Mouse (Mus musculus) MEL (cell line): ENCODE data around the gene Palm. TPM values are rescaled to one million over a fixed set of nuclear protein-coding genes. Genes with fewer than 3 reads are reported as not detected.

Experiments used
- DNase-seq: peaks from one replicate; pipeline ENCODE4 v3.0.0; 2011; ENCODE audit warnings: low read depth, low spot score
- H3K27ac ChIP-seq: 2 replicates; pipeline ENCODE4 v1.5.1; 2012; ENCODE audit warnings: low read depth, mild to moderate bottlenecking, control low read depth, low read length, moderate library complexity; ENCODE audit not compliant: control insufficient read depth
- H3K27me3 ChIP-seq, 2 experiments: fragments of 150-350 bp in 1 of 2; sonication (generic) in 1 of 2; 2 replicates each; pipeline ENCODE4 v1.6.1; 2012; ENCODE audit warnings: low read length in 2 of 2, mild to moderate bottlenecking in 2 of 2, improper control_type of control experiment in 1 of 2, moderate library complexity in 1 of 2; ENCODE audit not compliant: insufficient read depth in 2 of 2, control insufficient read depth in 1 of 2
- H3K36me3 ChIP-seq, 2 experiments: 2 replicates each; pipeline ENCODE4 v1.6.1; 2012 to 2014; ENCODE audit warnings: low read length in 2 of 2, improper control_type of control experiment in 1 of 2, inconsistent platforms in 1 of 2, mild to moderate bottlenecking in 1 of 2; ENCODE audit not compliant: insufficient read depth in 2 of 2, control insufficient read depth in 1 of 2
- H3K4me1 ChIP-seq, 2 experiments: fragments of 150-350 bp in 1 of 2; sonication (generic) in 1 of 2; 2 replicates each; pipeline ENCODE4 v1.6.1; 2012; ENCODE audit warnings: low read length in 2 of 2, improper control_type of control experiment in 1 of 2, mild to moderate bottlenecking in 1 of 2; ENCODE audit not compliant: insufficient read depth in 2 of 2, control insufficient read depth in 1 of 2
- H3K4me3 ChIP-seq, 2 experiments: fragments of 150-350 bp in 1 of 2; sonication (generic) in 1 of 2; 2 replicates each; pipeline ENCODE4 v1.5.1; 2012; ENCODE audit warnings: low read depth in 2 of 2, low read length in 2 of 2, mild to moderate bottlenecking in 2 of 2, moderate library complexity in 2 of 2, control low read depth in 1 of 2, improper control_type of control experiment in 1 of 2; ENCODE audit not compliant: control insufficient read depth in 1 of 2, insufficient read depth in 1 of 2
- H3K79me2 ChIP-seq: 2 replicates; pipeline ENCODE4 v1.6.1; 2012; ENCODE audit warnings: mild to moderate bottlenecking, low read length, moderate library complexity; ENCODE audit not compliant: control insufficient read depth, poor library complexity, insufficient read depth
- H3K9ac ChIP-seq: 2 replicates; pipeline ENCODE4 v1.6.1; 2012; ENCODE audit warnings: low read depth, mild to moderate bottlenecking, control low read depth, low read length, moderate library complexity; ENCODE audit not compliant: control insufficient read depth, poor library complexity, severe bottlenecking
- H3K9me3 ChIP-seq: fragments of 150-350 bp; sonication (generic); replicated peaks from 2 replicates; pipeline ENCODE4 v1.6.1; 2012; ENCODE audit warnings: mild to moderate bottlenecking, low read length, improper control_type of control experiment, moderate library complexity; ENCODE audit not compliant: insufficient read depth
- BHLHE40 ChIP-seq: IDR thresholded peaks from 2 replicates; pipeline ENCODE4 v1.6.1; 2012; ENCODE audit warnings: low read depth, mild to moderate bottlenecking, inconsistent platforms, low read length, improper control_type of control experiment, borderline replicate concordance
- CHD1 ChIP-seq: IDR thresholded peaks from 2 replicates; pipeline ENCODE4 v1.6.1; 2012; ENCODE audit warnings: low read depth, mild to moderate bottlenecking, inconsistent platforms, low read length, improper control_type of control experiment
- CHD2 ChIP-seq: IDR thresholded peaks from 2 replicates; pipeline ENCODE4 v1.6.1; 2011; ENCODE audit warnings: low read length, improper control_type of control experiment
- ETS1 ChIP-seq: IDR thresholded peaks from 2 replicates; pipeline ENCODE4 v1.6.1; 2012; ENCODE audit warnings: low read depth, mild to moderate bottlenecking, inconsistent platforms, low read length, improper control_type of control experiment, moderate library complexity
- GATA1 ChIP-seq: IDR thresholded peaks from 2 replicates; pipeline ENCODE4 v1.6.1; 2011; ENCODE audit warnings: low read depth, low read length, improper control_type of control experiment
- JUND ChIP-seq: IDR thresholded peaks from 2 replicates; pipeline ENCODE4 v1.6.1; 2011; ENCODE audit warnings: low read depth, mild to moderate bottlenecking, improper control_type of control experiment, low read length
- KAT2A ChIP-seq: conservative IDR thresholded peaks from 2 replicates; pipeline ENCODE4 v1.6.1; 2012; ENCODE audit warnings: low read depth, low read length, improper control_type of control experiment, inconsistent platforms
- MAFK ChIP-seq: IDR thresholded peaks from 2 replicates; pipeline ENCODE4 v1.6.1; 2011; ENCODE audit warnings: low read depth, mild to moderate bottlenecking, low read length, improper control_type of control experiment, borderline replicate concordance
- MAX ChIP-seq: IDR thresholded peaks from 2 replicates; pipeline ENCODE4 v1.6.1; 2011; ENCODE audit warnings: low read length, improper control_type of control experiment
- MXI1 ChIP-seq: IDR thresholded peaks from 2 replicates; pipeline ENCODE4 v1.6.1; 2011; ENCODE audit warnings: mild to moderate bottlenecking, low read depth, low read length, improper control_type of control experiment
- MYB ChIP-seq: IDR thresholded peaks from 2 replicates; pipeline ENCODE4 v1.6.1; 2011; ENCODE audit warnings: mild to moderate bottlenecking, low read depth, low read length, improper control_type of control experiment
- NELFE ChIP-seq: IDR thresholded peaks from 2 replicates; pipeline ENCODE4 v1.6.1; 2011; ENCODE audit warnings: low read depth, low read length, improper control_type of control experiment
- RCOR1 ChIP-seq: IDR thresholded peaks from 2 replicates; pipeline ENCODE4 v1.6.1; 2012; ENCODE audit warnings: low read depth, mild to moderate bottlenecking, inconsistent platforms, low read length, improper control_type of control experiment
- TAL1 ChIP-seq: IDR thresholded peaks from 2 replicates; pipeline ENCODE4 v1.6.1; 2012; ENCODE audit warnings: mild to moderate bottlenecking, inconsistent platforms, low read length, moderate library complexity, mixed read lengths
- UBTF ChIP-seq: IDR thresholded peaks from 2 replicates; pipeline ENCODE4 v1.6.1; 2012; ENCODE audit warnings: low read depth, mild to moderate bottlenecking, inconsistent platforms, low read length, improper control_type of control experiment, moderate library complexity, borderline replicate concordance; ENCODE audit not compliant: insufficient read depth
- ZKSCAN1 ChIP-seq: IDR thresholded peaks from 2 replicates; pipeline ENCODE4 v1.6.1; 2012; ENCODE audit warnings: low read depth, mild to moderate bottlenecking, inconsistent platforms, low read length, improper control_type of control experiment, moderate library complexity
- ZMIZ1 ChIP-seq: IDR thresholded peaks from 2 replicates; pipeline ENCODE4 v1.6.1; 2012; ENCODE audit warnings: low read depth, mild to moderate bottlenecking, inconsistent platforms, low read length, improper control_type of control experiment, moderate library complexity
- polyA plus RNA-seq, 2 experiments: library from polyadenylated mRNA; stranded (reverse) in 1 of 2; unstranded in 1 of 2; fragments of >175 nt in 1 of 2; fragments of >200 nt in 1 of 2; gene quantifications; 2 replicates each; pipeline versions ENCODE4 v1.2.1 to v1.2.4; 2012; ENCODE audit warnings: low replicate concordance in 2 of 2, low read depth in 1 of 2; ENCODE audit not compliant: insufficient read length in 2 of 2, insufficient read depth in 1 of 2, missing spikeins in 1 of 2
- total RNA-seq: library from RNA; depleted of rRNA; stranded (reverse); fragments of 300-350 nt; gene quantifications from 2 replicates; pipeline ENCODE4 v1.2.3, GENCODE M21; 2012

Palm gene
- total and polyA plus RNA-seq, 3 experiments: 4.8 to 15.5 TPM; not detected in 1

- 0 out of 2 replicates have a peak, but pooled peaks have one; percentile 74 for TF ChIP-seq CHD1
- no peak for TF ChIP-seq BHLHE40
- TF ChIP-seq TAL1: peak; percentile 71
These were observed 5.0 kb downstream of the Palm start (continued) for GRCm38 (mm10) chr10:79798289-79798928.

- H3K4me3 ChIP-seq: no peak overlapping the region
- no peaks in the 10 kb centered on the region for H3K27me3 ChIP-seq
- H3K9ac ChIP-seq: no peak overlapping the region
- H3K27ac ChIP-seq: no peak overlapping the region
- no peak for TF ChIP-seq MXI1
- no peak for TF ChIP-seq GATA1
- no peak for TF ChIP-seq NELFE
- no peak for TF ChIP-seq ZMIZ1
- TF ChIP-seq UBTF: no peak
- no peak for TF ChIP-seq ETS1
- TF ChIP-seq JUND: no peak
- no peak for TF ChIP-seq MAFK
- TF ChIP-seq ZKSCAN1: no peak
- TF ChIP-seq BHLHE40: no peak
- TF ChIP-seq RCOR1: no peak
- no peak for TF ChIP-seq CHD2
- TF ChIP-seq MYB: no peak
- TF ChIP-seq KAT2A: no peak
- DNase-seq: no peak
- H3K9me3 ChIP-seq: no peaks in the 10 kb centered on the region
- peaks cover 0 to 23% of the 10 kb centered on the region in 2 experiments; a peak in 2 of 4 replicates for H3K36me3 ChIP-seq
- H3K4me1 ChIP-seq: peaks cover 16 to 37% of the 10 kb centered on the region in 2 experiments
- H3K79me2 ChIP-seq: no peaks in the 10 kb centered on the region
These were observed 7.1 kb downstream of the Palm start for GRCm38 (mm10) chr10:79800508-79800907.

GRCm38 (mm10) chr10:79801837-79802236 lies 8.5 kb downstream of the Palm start:
- Histone ChIP-seq H3K4me3 (no peak overlapping the region), H3K36me3 (peaks cover 0 to 23% of the 10 kb centered on the region in 2 experiments; a peak in 2 of 4 replicates), H3K9me3 (no peaks in the 10 kb centered on the region), H3K79me2 (no peaks in the 10 kb centered on the region), H3K27ac (no peak overlapping the region), H3K27me3 (no peaks in the 10 kb centered on the region), H3K4me1 (peaks cover 16 to 33% of the 10 kb centered on the region in 2 experiments), H3K9ac (no peak overlapping the region)
- no peak for DNase-seq
- TF ChIP-seq MAX: no peak
